Mouse (Mus musculus) neural tube, embryonic 14.5 days (tissue): Measurements from ENCODE around the gene Clpb. TPM values are rescaled to one million over a fixed set of nuclear protein-coding genes. Genes with fewer than 3 reads are reported as not detected.
"Not testable (repeated sequence)": the region's sequence is repeated elsewhere in the genome, so short reads cannot be mapped to it uniquely, and the experiment has no call there.

Source experiments
- ATAC-seq: fragments of 200-750 bp; cut with Nextera tagmentation; 2 replicates; pipeline ENCODE4 v1.8.0; 2017; ENCODE audit warnings: low read depth, mild to moderate bottlenecking, moderate TSS enrichment, moderate library complexity
- H3K27ac ChIP-seq: fragments of 300-500 bp; sonication (generic); 2 replicates; pipeline ENCODE4 v1.5.1; 2014; ENCODE audit warnings: low read depth, mild to moderate bottlenecking, control low read depth, low read length, moderate library complexity, mixed read lengths
- H3K27me3 ChIP-seq: fragments of 300-500 bp; sonication (generic); 2 replicates; pipeline ENCODE4 v1.6.1; 2014; ENCODE audit warnings: low read length; ENCODE audit not compliant: control insufficient read depth, insufficient read depth
- H3K36me3 ChIP-seq: fragments of 300-500 bp; sonication (generic); 2 replicates; pipeline ENCODE4 v1.6.1; 2014; ENCODE audit warnings: low read length, mixed read lengths; ENCODE audit not compliant: control insufficient read depth, insufficient read depth
- H3K4me1 ChIP-seq: fragments of 300-500 bp; sonication (generic); 2 replicates; pipeline ENCODE4 v1.6.1; 2014; ENCODE audit warnings: low read length; ENCODE audit not compliant: control insufficient read depth, insufficient read depth
- H3K4me2 ChIP-seq: fragments of 300-500 bp; sonication (generic); 2 replicates; pipeline ENCODE4 v1.6.1; 2014; ENCODE audit warnings: mild to moderate bottlenecking, low read depth, low read length, control low read depth
- H3K4me3 ChIP-seq: fragments of 300-500 bp; sonication (generic); 2 replicates; pipeline ENCODE4 v1.5.1; 2014; ENCODE audit warnings: low read depth, low read length, control low read depth, mixed read lengths
- H3K9ac ChIP-seq: fragments of 300-500 bp; sonication (generic); replicated peaks from 2 replicates; pipeline ENCODE4 v1.6.1; 2014; ENCODE audit warnings: low read depth, mild to moderate bottlenecking, control low read depth, low read length, mixed read lengths
- H3K9me3 ChIP-seq: fragments of 300-500 bp; sonication (generic); 2 replicates; pipeline ENCODE4 v1.6.1; 2016; ENCODE audit warnings: low read length; ENCODE audit not compliant: control insufficient read depth
- WGBS: fragments of 180-500 bp; shearing (Covaris S2); extraction: QIAGEN DNeasy Blood & Tissue Kit; methylation state at CpG from one replicate; pipeline ENCODE4 v1.1.7; 2014; 5-methylcytosine and 5-hydroxymethylcytosine counted together
- polyA plus RNA-seq: library from polyadenylated mRNA; unstranded; fragments of >200 nt; fragmentation: Nextera tagmentation; extraction: Ambion mirVana; gene quantifications from 2 replicates; pipeline ENCODE4 v1.2.1, GENCODE M21; 2014

Clpb gene
- 36.1 and 37.5 TPM in 2 replicates for polyA plus RNA-seq

GRCm38 (mm10) chr7:101663514-101664159 lies at the start of gene Clpb:
Gene Clpb, plus strand, starts transcription at chr7:101663633.
- Histone ChIP-seq H3K4me2 (peak within 1 kb of the TSS; percentile 60), H3K27ac (no peak within 1 kb of the TSS), H3K4me3 (peak within 1 kb of the TSS; percentile 61), H3K9me3 (no peaks in the 10 kb centered on the region), H3K36me3 (no peaks in the 10 kb centered on the region), H3K4me1 (peaks cover 13% of the 10 kb centered on the region; the same call in 1 of the 2 replicates), H3K9ac (peak within 1 kb of the TSS; percentile 47; the same call in 1 of the 2 replicates), H3K27me3 (no peaks in the 10 kb centered on the region)
- 1% methylated on average over 49 of the region's 49 CpGs for WGBS
- ATAC-seq, result peak; percentile 99

- no peak for ATAC-seq
- no peaks in the 10 kb centered on the region for H3K27me3 ChIP-seq
- H3K4me2 ChIP-seq, result no peak overlapping the region
- no peaks in the 10 kb centered on the region for H3K36me3 ChIP-seq
- no peak overlapping the region for H3K9ac ChIP-seq
- H3K27ac ChIP-seq, result no peak overlapping the region
- WGBS, result 83% methylated on average over 7 of the region's 7 CpGs
- H3K9me3 ChIP-seq, result no peaks in the 10 kb centered on the region
- no peak overlapping the region for H3K4me3 ChIP-seq
- H3K4me1 ChIP-seq, result no peaks in the 10 kb centered on the region
These were observed 48.0 kb upstream of the Clpb start for GRCm38 (mm10) chr7:101615406-101615805.

GRCm38 (mm10) chr7:101616136-101616835 lies 47.1 kb upstream of the Clpb start:
- H3K4me1 ChIP-seq, result no peaks in the 10 kb centered on the region
- no peaks in the 10 kb centered on the region for H3K9me3 ChIP-seq
- no peak overlapping the region for H3K4me3 ChIP-seq
- no peaks in the 10 kb centered on the region for H3K27me3 ChIP-seq
- H3K27ac ChIP-seq, result no peak overlapping the region
- 87% methylated on average over 6 of the region's 6 CpGs for WGBS
- H3K9ac ChIP-seq, result no peak overlapping the region
- ATAC-seq, result no peak
- H3K36me3 ChIP-seq, result no peaks in the 10 kb centered on the region
- no peak overlapping the region for H3K4me2 ChIP-seq

GRCm38 (mm10) chr7:101617438-101618165 lies 45.8 kb upstream of the Clpb start:
- no peak overlapping the region for H3K4me2 ChIP-seq
- no peaks in the 10 kb centered on the region for H3K9me3 ChIP-seq
- no peaks in the 10 kb centered on the region for H3K36me3 ChIP-seq
- no peaks in the 10 kb centered on the region for H3K4me1 ChIP-seq
- no peak for ATAC-seq
- no peak overlapping the region for H3K27ac ChIP-seq
- no peak overlapping the region for H3K9ac ChIP-seq
- H3K4me3 ChIP-seq, result no peak overlapping the region
- no peaks in the 10 kb centered on the region for H3K27me3 ChIP-seq
- WGBS, result 72% methylated on average over 10 of the region's 10 CpGs

GRCm38 (mm10) chr7:101618273-101618672 lies 45.2 kb upstream of the Clpb start:
- H3K9ac ChIP-seq, result no peak overlapping the region
- H3K27me3 ChIP-seq, result no peaks in the 10 kb centered on the region
- H3K36me3 ChIP-seq, result no peaks in the 10 kb centered on the region
- H3K4me2 ChIP-seq, result no peak overlapping the region
- no peak overlapping the region for H3K4me3 ChIP-seq
- no peaks in the 10 kb centered on the region for H3K9me3 ChIP-seq
- WGBS, result 84% methylated on average over 7 of the region's 7 CpGs
- ATAC-seq, result no peak
- no peak overlapping the region for H3K27ac ChIP-seq
- H3K4me1 ChIP-seq, result no peaks in the 10 kb centered on the region

- ATAC-seq, result no peak
These were observed 43.1 kb upstream of the Clpb start for GRCm38 (mm10) chr7:101620373-101620772.

GRCm38 (mm10) chr7:101621861-101622260 lies 41.6 kb upstream of the Clpb start:
- not testable (repeated sequence) for H3K27ac ChIP-seq, H3K4me2 ChIP-seq, H3K4me3 ChIP-seq, H3K9ac ChIP-seq, H3K36me3 ChIP-seq, ATAC-seq, H3K27me3 ChIP-seq, H3K4me1 ChIP-seq, H3K9me3 ChIP-seq
- 88% methylated on average over 4 of the region's 4 CpGs for WGBS

More at GRCm38 (mm10) chr7:101620373-101620772, 43.1 kb upstream of the Clpb start:
- H3K27me3 ChIP-seq, result no peaks in the 10 kb centered on the region
- H3K9ac ChIP-seq, result no peak overlapping the region
- WGBS, result 25% methylated on average over 4 of the region's 4 CpGs
- H3K4me1 ChIP-seq, result 0 out of 2 replicates have a peak, but pooled peaks cover 6% of the 10 kb centered on the region
- no peaks in the 10 kb centered on the region for H3K9me3 ChIP-seq
- H3K4me2 ChIP-seq, result no peak overlapping the region
- no peak overlapping the region for H3K4me3 ChIP-seq
- H3K36me3 ChIP-seq, result no peaks in the 10 kb centered on the region
- no peak overlapping the region for H3K27ac ChIP-seq

- H3K4me1 ChIP-seq, result 0 out of 2 replicates have a peak, but pooled peaks cover 6% of the 10 kb centered on the region
- no peak for ATAC-seq
- H3K4me2 ChIP-seq, result no peak overlapping the region
- 67% methylated on average over 6 of the region's 6 CpGs for WGBS
- H3K4me3 ChIP-seq, result no peak overlapping the region
- H3K9ac ChIP-seq, result no peak overlapping the region
- H3K27me3 ChIP-seq, result no peaks in the 10 kb centered on the region
- H3K9me3 ChIP-seq, result no peaks in the 10 kb centered on the region
- H3K27ac ChIP-seq, result no peak overlapping the region
- no peaks in the 10 kb centered on the region for H3K36me3 ChIP-seq
These were observed 39.1 kb upstream of the Clpb start for GRCm38 (mm10) chr7:101624283-101624682.

GRCm38 (mm10) chr7:101627166-101627565 lies 36.3 kb upstream of the Clpb start:
- not testable (repeated sequence) for H3K27ac ChIP-seq, H3K27me3 ChIP-seq, ATAC-seq, H3K9ac ChIP-seq, H3K4me3 ChIP-seq, H3K4me2 ChIP-seq, H3K9me3 ChIP-seq, H3K36me3 ChIP-seq, H3K4me1 ChIP-seq
- WGBS, result 68% methylated on average over 7 of the region's 7 CpGs
